ENCODE assay signal across 8 mouse cellular contexts in the genomic region with DNA sequence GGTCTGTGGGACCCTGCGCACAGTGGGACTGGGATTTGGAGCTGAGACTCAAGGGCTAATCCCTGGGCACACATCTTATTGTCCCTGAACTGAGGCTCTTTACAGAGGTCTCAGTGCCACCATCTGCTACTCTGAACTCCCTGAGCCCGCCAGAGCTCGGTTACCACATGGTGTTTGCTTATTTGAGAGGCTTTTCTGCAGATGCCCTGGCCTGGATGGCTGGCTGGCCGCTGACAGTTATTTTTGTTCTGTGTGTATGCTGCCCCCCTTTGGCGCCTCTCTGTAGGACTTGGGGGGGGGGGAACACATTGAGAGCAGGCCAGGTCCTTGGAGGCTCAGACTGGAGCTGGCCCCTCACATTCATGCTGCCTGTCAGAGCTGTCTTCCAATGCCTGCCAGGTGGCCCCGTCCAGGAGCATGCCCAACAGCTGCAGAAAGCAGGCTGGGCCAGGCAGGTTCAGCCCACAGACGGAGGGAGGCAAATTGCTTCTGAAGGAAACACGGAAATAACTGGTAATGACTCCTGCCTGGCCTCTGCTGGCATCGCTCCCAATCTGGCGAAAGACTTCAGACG. TPM values are rescaled to one million over a fixed set of nuclear protein-coding genes. Genes with fewer than 3 reads are reported as not detected.
DNase-seq lines count a peak whose midpoint lies in the region; ATAC-seq and TF ChIP-seq lines count a peak whose summit lies in the region.

No protein-coding gene starts in this region.

- H3K27ac ChIP-seq in forebrain, embryonic 14.5 days (ENCODE audit: low read depth, low read length) = peak overlapping the region; percentile 40; the same call in 1 of the 2 replicates
- no peak overlapping the region for H3K27ac ChIP-seq in kidney, postnatal 0 days
- H3K27ac ChIP-seq in midbrain, embryonic 13.5 days = peak overlapping the region; percentile 54; the same call in 1 of the 2 replicates

- H3K9me3 ChIP-seq in forebrain, embryonic 14.5 days (replicated peaks; ENCODE audit: control insufficient read depth, low read length) = no peaks in the 10 kb centered on the region
- no peaks in the 10 kb centered on the region for H3K9me3 ChIP-seq in kidney, postnatal 0 days (replicated peaks; ENCODE audit: low read length)
- no peaks in the 10 kb centered on the region for H3K9me3 ChIP-seq in midbrain, embryonic 13.5 days

- peak; percentile 69 to 74 for DNase-seq in cerebellum, postnatal 10 days
- DNase-seq in MN1 (ENCODE audit: low spot score) = peak; percentile 96
- DNase-seq in forebrain, embryonic 14.5 days (ENCODE audit: low spot score) = peak; percentile 76
- peak; percentile 73 for DNase-seq in kidney, postnatal 0 days (ENCODE audit: low spot score)
- DNase-seq in spleen, postnatal 36 days (ENCODE audit: low spot score in 2 of 2) = no peak
- DNase-seq in natural killer cell, adult 2 months (ENCODE audit: low spot score in 2 of 2) = no peak

- no peaks in the 10 kb centered on the region for H3K36me3 ChIP-seq in forebrain, embryonic 14.5 days (ENCODE audit: control insufficient read depth, insufficient read depth, low read length)
- H3K36me3 ChIP-seq in kidney, postnatal 0 days (ENCODE audit: insufficient read depth, low read length) = no peaks in the 10 kb centered on the region
- no peaks in the 10 kb centered on the region for H3K36me3 ChIP-seq in midbrain, embryonic 13.5 days

- peak; percentile 55 for TF ChIP-seq CTCF in kidney, postnatal 0 days (IDR thresholded peaks at IDR 0.05; ENCODE audit: low read depth)

- no peak for ATAC-seq in cerebellum, adult (ENCODE audit: insufficient number of reproducible peaks, low FRiP score, low TSS enrichment)
- ATAC-seq in forebrain, embryonic 14.5 days = peak; percentile 91
- ATAC-seq in kidney, postnatal 0 days (replicated peaks; ENCODE audit: low FRiP score, low read depth) = peak; percentile 55
- peak; percentile 88 for ATAC-seq in midbrain, embryonic 13.5 days

- H3K4me3 ChIP-seq in forebrain, embryonic 14.5 days (ENCODE audit: low read depth, low read length) = no peak overlapping the region
- no peak overlapping the region for H3K4me3 ChIP-seq in kidney, postnatal 0 days (replicated peaks; ENCODE audit: low read depth, low read length)
- no peak overlapping the region for H3K4me3 ChIP-seq in midbrain, embryonic 13.5 days (replicated peaks)

- H3K4me1 ChIP-seq in forebrain, embryonic 14.5 days (ENCODE audit: control insufficient read depth, insufficient read depth, low read length) = no peaks in the 10 kb centered on the region
- no peaks in the 10 kb centered on the region; the same call in 1 of the 2 replicates for H3K4me1 ChIP-seq in kidney, postnatal 0 days (replicated peaks; ENCODE audit: insufficient read depth, low read length)
- H3K4me1 ChIP-seq in midbrain, embryonic 13.5 days (replicated peaks) = peaks cover 22% of the 10 kb centered on the region

- 18% methylated on average over 11 of the region's 11 CpGs for WGBS in forebrain, embryonic 14.5 days
- WGBS in kidney, postnatal 0 days = 17% methylated on average over 11 of the region's 11 CpGs
- 25% methylated on average over 11 of the region's 11 CpGs for WGBS in midbrain, embryonic 13.5 days

- H3K4me2 ChIP-seq in forebrain, embryonic 14.5 days (ENCODE audit: low read length) = no peak overlapping the region
- H3K4me2 ChIP-seq in kidney, postnatal 0 days (ENCODE audit: low read length) = no peak overlapping the region
- H3K4me2 ChIP-seq in midbrain, embryonic 13.5 days (replicated peaks) = no peak overlapping the region

- H3K27me3 ChIP-seq in forebrain, embryonic 14.5 days (replicated peaks; ENCODE audit: control insufficient read depth, insufficient read depth, low read length) = no peaks in the 10 kb centered on the region
- no peaks in the 10 kb centered on the region for H3K27me3 ChIP-seq in kidney, postnatal 0 days (ENCODE audit: insufficient read depth, low read length)
- peaks cover 4% of the 10 kb centered on the region; the same call in 1 of the 2 replicates for H3K27me3 ChIP-seq in midbrain, embryonic 13.5 days

- no peak overlapping the region for H3K9ac ChIP-seq in forebrain, embryonic 14.5 days (ENCODE audit: low read length)
- H3K9ac ChIP-seq in kidney, postnatal 0 days (ENCODE audit: low read depth, low read length) = no peak overlapping the region
- no peak overlapping the region for H3K9ac ChIP-seq in midbrain, embryonic 13.5 days (replicated peaks)

RNA-seq across cellular contexts. Expression of gene Syf2, which starts 19.9 kb away (rescaled TPM):
- polyA plus RNA-seq in forebrain, embryonic 14.5 days (2014; fragmentation: Nextera tagmentation; extraction: Ambion mirVana) = 68.1 and 72.7 TPM in 2 replicates
- 115 and 120 TPM in 2 replicates for polyA plus RNA-seq in kidney, postnatal 0 days (2015; fragmentation: Nextera tagmentation; extraction: Ambion mirVana)
- polyA plus RNA-seq in midbrain, embryonic 13.5 days (2015; fragmentation: Nextera tagmentation; extraction: Ambion mirVana) = 74.0 and 75.3 TPM in 2 replicates

RNA-seq across cellular contexts. Expression of gene Rsrp1, which starts 27.2 kb away (rescaled TPM):
- polyA plus RNA-seq in forebrain, embryonic 14.5 days (2014; fragmentation: Nextera tagmentation; extraction: Ambion mirVana) = 363 and 474 TPM in 2 replicates
- polyA plus RNA-seq in kidney, postnatal 0 days (2015; fragmentation: Nextera tagmentation; extraction: Ambion mirVana) = 375 and 409 TPM in 2 replicates
- 601 and 620 TPM in 2 replicates for polyA plus RNA-seq in midbrain, embryonic 13.5 days (2015; fragmentation: Nextera tagmentation; extraction: Ambion mirVana)

RNA-seq across cellular contexts. Expression of gene Tmem50a, which starts 35.8 kb away (rescaled TPM):
- 166 and 178 TPM in 2 replicates for polyA plus RNA-seq in forebrain, embryonic 14.5 days (2014; fragmentation: Nextera tagmentation; extraction: Ambion mirVana)
- polyA plus RNA-seq in kidney, postnatal 0 days (2015; fragmentation: Nextera tagmentation; extraction: Ambion mirVana) = 169 and 188 TPM in 2 replicates
- 203 and 209 TPM in 2 replicates for polyA plus RNA-seq in midbrain, embryonic 13.5 days (2015; fragmentation: Nextera tagmentation; extraction: Ambion mirVana)

Comparison
In these comparisons a context has a peak if more than half of its experiments do, and no peak if none do; other contexts are left out.
1. DNase-seq: peak in cerebellum, postnatal 10 days (2 of 2), MN1 (single experiment), forebrain, embryonic 14.5 days (single experiment) and kidney, postnatal 0 days (single experiment); none in spleen, postnatal 36 days (0 of 2) and natural killer cell, adult 2 months (0 of 2).